Mouse (Mus musculus) neutrophil, adult 65 days (primary cell): ENCODE measurements around the gene E2f7. TPM values are rescaled to one million over a fixed set of nuclear protein-coding genes. Genes with fewer than 3 reads are reported as not detected.

Experiments used
- total RNA-seq: library from RNA; stranded (reverse); gene quantifications from 2 replicates; pipeline ENCODE4 v1.2.4, GENCODE M21; 2023

The E2f7 gene
- total RNA-seq, result 14.0 and 16.7 TPM in 2 replicates

DNA sequence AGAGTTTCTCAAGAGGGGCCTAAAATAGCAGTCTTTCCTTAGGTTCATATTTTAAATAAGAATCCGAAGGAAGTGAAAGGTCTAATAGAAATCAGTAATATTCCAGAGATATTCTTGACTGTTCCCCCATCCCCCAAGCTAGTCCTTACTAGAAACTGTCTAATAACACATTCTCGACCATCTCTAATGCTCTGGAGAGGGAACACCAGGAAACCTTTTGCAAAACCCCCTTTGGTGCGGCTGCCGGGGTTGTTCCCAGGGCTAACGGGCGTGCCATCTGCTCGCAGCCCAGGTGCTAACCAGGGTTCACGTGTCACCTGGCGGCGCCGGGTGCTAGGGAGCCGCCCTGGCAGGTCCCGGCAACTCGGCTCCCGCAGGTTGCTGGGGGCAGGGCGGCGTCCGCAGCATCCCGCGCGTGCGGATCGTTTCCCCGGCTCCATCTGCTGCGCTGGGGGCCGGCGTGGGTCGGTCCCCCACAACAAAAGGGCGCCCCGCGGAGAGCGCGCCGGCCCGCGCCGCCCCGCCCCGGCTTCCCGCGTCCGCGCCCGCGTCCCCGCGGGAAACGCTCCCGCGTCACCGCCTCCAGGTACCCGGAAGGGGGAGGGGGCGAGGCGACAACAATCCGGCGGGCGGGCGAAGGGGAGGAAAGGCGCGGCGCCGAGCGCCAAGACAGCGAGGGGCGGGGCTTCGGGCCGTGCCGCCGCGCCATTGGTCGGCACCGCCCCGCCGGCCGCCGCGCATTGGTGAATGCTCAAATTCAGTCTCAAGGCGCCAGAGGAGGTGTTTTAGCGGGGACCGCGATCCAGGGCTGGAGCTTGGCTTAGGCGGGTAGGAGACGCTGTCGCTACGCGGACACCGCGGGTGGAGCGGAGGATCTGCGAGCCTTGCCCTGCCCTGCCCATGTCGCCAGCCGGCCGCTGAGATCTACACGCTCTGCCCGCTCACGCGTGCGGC, at the start of gene E2f7:
Gene E2f7, plus strand, starts transcription at position 754 of the 954 bp plus-strand sequence.

Other genes starting within 250 kb of the E2f7 start
- 12.2 and 17.1 TPM in 2 replicates for gene Csrp2, start 174.3 kb downstream of the E2f7 start, total RNA-seq